ENCODE assay signal across 8 mouse cellular contexts in genomic region chr17:47599511-47600297, GRCm38 (mm10). TPM values are rescaled to one million over a fixed set of nuclear protein-coding genes. Genes with fewer than 3 reads are reported as not detected.
DNase-seq lines count a peak whose midpoint lies in the region; ATAC-seq and TF ChIP-seq lines count a peak whose summit lies in the region.

No protein-coding gene starts in this region.

- no peak for TF ChIP-seq POLR2A in spleen, adult 2 months (IDR thresholded peaks at IDR 0.05; ENCODE audit: low read depth, low read length)

- H3K36me3 ChIP-seq in spleen, adult 2 months (ENCODE audit: control insufficient read depth, insufficient read depth, low read length) = peaks cover 23% of the 10 kb centered on the region
- H3K36me3 ChIP-seq in heart, embryonic 10.5 days = peaks cover 86% of the 10 kb centered on the region
- peaks cover 79% of the 10 kb centered on the region for H3K36me3 ChIP-seq in liver, embryonic 14.5 days (replicated peaks; ENCODE audit: control insufficient read depth, insufficient read depth, low read depth)

- peaks cover 40% of the 10 kb centered on the region for H3K4me1 ChIP-seq in spleen, adult 2 months (ENCODE audit: control insufficient read depth, insufficient read depth, insufficient read length)
- H3K4me1 ChIP-seq in heart, embryonic 10.5 days = peaks cover 43% of the 10 kb centered on the region
- H3K4me1 ChIP-seq in liver, embryonic 14.5 days (replicated peaks; ENCODE audit: control insufficient read depth in 2 of 2, insufficient read depth in 2 of 2, low read length in 1 of 2) = peaks cover 26 to 41% of the 10 kb centered on the region in 2 experiments

- no peak; the same call in 1 of the 2 replicates for TF ChIP-seq EP300 in liver, embryonic 14.5 days (IDR thresholded peaks at IDR 0.05; ENCODE audit: low read depth)

- no peak for ATAC-seq in liver, embryonic 14.5 days (ENCODE audit: insufficient read depth)

- 72% methylated on average over 11 of the region's 11 CpGs for WGBS in spleen, adult 2 months
- WGBS in heart, embryonic 10.5 days = 71% methylated on average over 11 of the region's 11 CpGs
- 55% methylated on average over 11 of the region's 11 CpGs for WGBS in liver, embryonic 14.5 days (ENCODE audit: insufficient replicate concordance)

- no peak overlapping the region for H3K4me2 ChIP-seq in liver, embryonic 14.5 days (ENCODE audit: low read depth)

- no peaks in the 10 kb centered on the region for H3K27me3 ChIP-seq in spleen, adult 2 months (ENCODE audit: control insufficient read depth, insufficient read depth, low read length)
- no peaks in the 10 kb centered on the region for H3K27me3 ChIP-seq in heart, embryonic 10.5 days (ENCODE audit: insufficient read depth, poor library complexity, severe bottlenecking)
- no peaks in the 10 kb centered on the region for H3K27me3 ChIP-seq in liver, embryonic 14.5 days (ENCODE audit: control insufficient read depth, insufficient read depth, low read length)

- no peak for DNase-seq in spleen, adult 2 months (ENCODE audit: low read depth in 1 of 2, low spot score in 2 of 2)
- DNase-seq in spleen, postnatal 14 days (ENCODE audit: low spot score in 2 of 2) = no peak
- DNase-seq in heart, embryonic 10.5 days (ENCODE audit: low spot score) = no peak
- DNase-seq in liver, embryonic 14.5 days (ENCODE audit: low read depth in 3 of 3, low spot score in 3 of 3) = no peak
- peak; percentile 55 to 62 for DNase-seq in thymus, postnatal 10 days (ENCODE audit: low spot score in 2 of 2)
- DNase-seq in Muller cell, postnatal 12 days (ENCODE audit: inconsistent ontology term) = no peak
- no peak for DNase-seq in right cerebral cortex, adult 18-20 months
- no peak for DNase-seq in right cerebral cortex, postnatal 4 days

- no peaks in the 10 kb centered on the region for H3K9me3 ChIP-seq in heart, embryonic 10.5 days
- H3K9me3 ChIP-seq in liver, embryonic 14.5 days (ENCODE audit: control insufficient read depth, low read length) = no peaks in the 10 kb centered on the region

- no peak overlapping the region for H3K4me3 ChIP-seq in spleen, adult 2 months (ENCODE audit: extremely low read depth, insufficient read depth, insufficient read length)
- H3K4me3 ChIP-seq in heart, embryonic 10.5 days = no peak overlapping the region
- H3K4me3 ChIP-seq in liver, embryonic 14.5 days (ENCODE audit: insufficient read depth in 1 of 2, low read depth in 2 of 2, low read length in 2 of 2) = no peak overlapping the region

- peak overlapping the region; percentile 73 for H3K27ac ChIP-seq in spleen, adult 2 months (ENCODE audit: insufficient read depth, low read length)
- peak overlapping the region; percentile 42 for H3K27ac ChIP-seq in heart, embryonic 10.5 days
- H3K27ac ChIP-seq in liver, embryonic 14.5 days = peak overlapping the region; percentile 93

- H3K9ac ChIP-seq in liver, embryonic 14.5 days (replicated peaks) = no peak overlapping the region

- no peak for TF ChIP-seq CTCF in spleen, adult 2 months (IDR thresholded peaks at IDR 0.05; ENCODE audit: extremely low read depth, insufficient read depth, insufficient read length, insufficient replicate concordance)
- TF ChIP-seq CTCF in liver, embryonic 14.5 days (IDR thresholded peaks at IDR 0.05; ENCODE audit: low read depth) = no peak

RNA-seq across cellular contexts. Expression of gene Bysl, which starts 11.6 kb away (rescaled TPM):
- 5.8 and 7.5 TPM in 2 replicates for polyA plus RNA-seq in spleen, adult 2 months (2012; rRNA removed)
- polyA plus RNA-seq in heart, embryonic 10.5 days (2016; fragmentation: Nextera tagmentation; extraction: Ambion mirVana) = 37.0 and 43.0 TPM in 2 replicates
- 9.8 and 12.5 TPM in 2 replicates for polyA plus RNA-seq in liver, embryonic 14.5 days (2012; rRNA removed)
- polyA plus RNA-seq in liver, embryonic 14.5 days (2014; fragmentation: Nextera tagmentation; extraction: Ambion mirVana) = 13.3 and 14.3 TPM in 2 replicates

RNA-seq across cellular contexts. Expression of gene Med20, which starts 11.7 kb away (rescaled TPM):
- polyA plus RNA-seq in spleen, adult 2 months (2012; rRNA removed) = 18.8 and 20.6 TPM in 2 replicates
- 36.5 and 42.8 TPM in 2 replicates for polyA plus RNA-seq in heart, embryonic 10.5 days (2016; fragmentation: Nextera tagmentation; extraction: Ambion mirVana)
- 20.7 and 23.1 TPM in 2 replicates for polyA plus RNA-seq in liver, embryonic 14.5 days (2012; rRNA removed)
- 23.2 and 25.7 TPM in 2 replicates for polyA plus RNA-seq in liver, embryonic 14.5 days (2014; fragmentation: Nextera tagmentation; extraction: Ambion mirVana)

RNA-seq across cellular contexts. Expression of gene Gm20517, which starts 11.7 kb away (rescaled TPM):
- 0.39 and 1.2 TPM in 2 replicates for polyA plus RNA-seq in spleen, adult 2 months (2012; rRNA removed)
- polyA plus RNA-seq in heart, embryonic 10.5 days (2016; fragmentation: Nextera tagmentation; extraction: Ambion mirVana) = 1.6 and 2.1 TPM in 2 replicates
- 0.86 and 0.95 TPM in 2 replicates for polyA plus RNA-seq in liver, embryonic 14.5 days (2012; rRNA removed)
- polyA plus RNA-seq in liver, embryonic 14.5 days (2014; fragmentation: Nextera tagmentation; extraction: Ambion mirVana) = 0.86 and 1.7 TPM in 2 replicates

RNA-seq across cellular contexts. Expression of gene Usp49, which starts 30.8 kb away (rescaled TPM):
- polyA plus RNA-seq in spleen, adult 2 months (2012; rRNA removed) = 4.5 and 4.6 TPM in 2 replicates
- 3.2 and 4.5 TPM in 2 replicates for polyA plus RNA-seq in heart, embryonic 10.5 days (2016; fragmentation: Nextera tagmentation; extraction: Ambion mirVana)
- 6.4 and 6.6 TPM in 2 replicates for polyA plus RNA-seq in liver, embryonic 14.5 days (2012; rRNA removed)
- 2.9 and 3.9 TPM in 2 replicates for polyA plus RNA-seq in liver, embryonic 14.5 days (2014; fragmentation: Nextera tagmentation; extraction: Ambion mirVana)

Comparison
In these comparisons a context has a peak if more than half of its experiments do, and no peak if none do; other contexts are left out.
1. DNase-seq: peak in thymus, postnatal 10 days (2 of 2); none in spleen, adult 2 months (0 of 2), spleen, postnatal 14 days (0 of 2), heart, embryonic 10.5 days (single experiment), liver, embryonic 14.5 days (0 of 3), Muller cell, postnatal 12 days (single experiment), right cerebral cortex, adult 18-20 months (single experiment) and right cerebral cortex, postnatal 4 days (single experiment).
2. H3K27ac ChIP-seq: peak in every context shown above with its lines; median percentile 93 in liver, embryonic 14.5 days; 73 in spleen, adult 2 months; 42 in heart, embryonic 10.5 days.